Mouse (Mus musculus) myocyte (in vitro differentiated cells): Measurements from ENCODE around the gene Actn4.

Source experiments
- E2F4 ChIP-seq: IDR thresholded peaks from one replicate; pipeline ENCODE4 v1.6.1; 2011; ENCODE audit warnings: mild to moderate bottlenecking, control low read depth, moderate library complexity; ENCODE audit not compliant: insufficient read depth
- MAX ChIP-seq: IDR thresholded peaks from one replicate; pipeline ENCODE4 v1.6.1; 2011; ENCODE audit warnings: low read depth, mild to moderate bottlenecking, control low read depth
- MYOD1 ChIP-seq, 3 experiments: IDR thresholded peaks; one replicate each; pipeline ENCODE4 v1.6.1; 2011; ENCODE audit warnings: control low read depth in 2 of 3, low read depth in 2 of 3, mild to moderate bottlenecking in 2 of 3, moderate library complexity in 1 of 3; ENCODE audit not compliant: insufficient read length in 2 of 3, control insufficient read depth in 1 of 3
- POLR2A ChIP-seq: IDR thresholded peaks from one replicate; pipeline ENCODE4 v1.6.1; 2011; ENCODE audit warnings: low read depth, mild to moderate bottlenecking, control low read depth, moderate library complexity; ENCODE audit not compliant: insufficient read length
- POLR2AphosphoS2 ChIP-seq: IDR thresholded peaks from one replicate; pipeline ENCODE4 v1.6.1; 2011; ENCODE audit warnings: low read depth, control low read depth; ENCODE audit not compliant: insufficient read length
- REST ChIP-seq: IDR thresholded peaks from one replicate; pipeline ENCODE4 v1.6.1; 2011; ENCODE audit warnings: mild to moderate bottlenecking, control low read depth, moderate library complexity; ENCODE audit not compliant: insufficient read depth, insufficient read length
- TCF12 ChIP-seq: IDR thresholded peaks from one replicate; pipeline ENCODE4 v1.6.1; 2011; ENCODE audit warnings: mild to moderate bottlenecking, control low read depth; ENCODE audit not compliant: poor library complexity, insufficient read depth, severe bottlenecking
- USF1 ChIP-seq: IDR thresholded peaks from one replicate; pipeline ENCODE4 v1.6.1; 2011; ENCODE audit warnings: low read depth, mild to moderate bottlenecking, control low read depth, moderate library complexity

DNA sequence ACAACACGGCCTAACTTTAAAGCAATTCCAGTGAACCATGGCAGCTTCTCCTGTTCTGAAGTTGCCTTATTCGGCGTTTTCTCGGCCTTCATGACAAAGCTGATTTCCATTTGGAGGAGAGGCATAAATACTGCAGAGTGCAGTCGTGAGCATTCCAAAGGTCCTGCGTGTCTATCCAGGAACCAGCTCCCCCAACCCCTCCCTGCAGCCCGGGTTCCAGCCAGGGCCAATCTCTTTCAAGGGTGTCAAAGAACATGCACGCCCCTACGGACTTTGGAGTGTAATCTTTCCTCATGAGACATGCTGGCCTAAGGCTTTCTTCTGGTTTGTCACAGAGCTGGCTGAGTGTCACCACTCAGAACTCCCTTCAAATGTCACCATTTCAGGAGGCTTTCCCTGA, 36.8 kb downstream of the Actn4 start:
- TF ChIP-seq POLR2AphosphoS2 (no peak), REST (no peak), E2F4 (no peak), TCF12 (no peak), POLR2A (no peak), USF1 (no peak), MYOD1 (IDR thresholded peaks at IDR 0.05; ENCODE audit: control insufficient read depth in 1 of 3, insufficient read length in 2 of 3, low read depth in 2 of 3) (no peak), MAX (no peak)
